In the genomic region with DNA sequence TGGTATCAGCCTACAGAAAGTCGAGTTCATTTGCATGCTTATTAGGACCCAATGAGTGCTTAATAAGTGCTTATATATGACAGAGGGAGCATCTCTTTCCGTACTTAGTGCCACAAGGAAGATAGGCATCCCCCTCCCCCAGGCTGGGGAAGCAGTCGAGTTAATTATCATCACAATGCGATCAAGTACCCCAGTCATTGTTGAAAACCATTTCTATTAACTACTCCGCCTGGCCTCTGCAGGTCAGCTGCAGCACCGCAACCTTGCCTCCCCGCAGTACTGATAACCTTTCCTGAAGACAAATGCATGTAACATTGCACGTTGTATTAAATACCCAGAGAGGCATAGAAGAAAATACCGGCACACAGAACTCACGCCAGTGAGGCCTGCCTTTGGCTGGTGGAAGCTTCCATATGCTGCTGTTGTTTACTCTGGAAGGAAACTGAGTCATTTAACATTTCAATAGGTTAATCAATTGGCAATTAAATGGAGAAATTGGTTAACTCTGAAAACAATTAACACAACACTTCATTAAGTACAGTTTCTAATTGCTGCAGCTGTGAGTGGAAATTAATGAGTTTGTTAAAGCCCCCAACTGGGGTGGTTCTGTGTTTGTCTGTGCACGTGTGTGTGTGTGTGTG, we compare ENCODE assay signal across 14 mouse cellular contexts.
DNase-seq lines count a peak whose midpoint lies in the region; ATAC-seq and TF ChIP-seq lines count a peak whose summit lies in the region.
"Had no signal": no experiment of that assay in that cellular context is flagged by ENCODE, and none has a peak within 500 bp of the region (broad histone marks: within the 10 kb centered on the region; RNA-seq: fewer than 3 reads in every experiment).

No protein-coding gene starts in this region.

- TF ChIP-seq POLR2A in ES-Bruce4 (IDR thresholded peaks at IDR 0.05; ENCODE audit: insufficient read depth, low read length), result no peak

- H3K36me3 ChIP-seq in ES-Bruce4 (ENCODE audit: control insufficient read depth, insufficient read depth, low read length, poor library complexity, severe bottlenecking), result no peaks in the 10 kb centered on the region
- no peaks in the 10 kb centered on the region for H3K36me3 ChIP-seq in forebrain, embryonic 16.5 days (ENCODE audit: control insufficient read depth, insufficient read depth)
- H3K36me3 ChIP-seq in midbrain, embryonic 16.5 days (ENCODE audit: control insufficient read depth, insufficient read depth, low read length), result no peaks in the 10 kb centered on the region
- H3K36me3 ChIP-seq: heart, embryonic 12.5 days; hindbrain, embryonic 15.5 days had no signal

- H3K4me1 ChIP-seq in ES-Bruce4 (ENCODE audit: control insufficient read depth, insufficient read depth, low read length), result peaks cover 9% of the 10 kb centered on the region
- H3K4me1 ChIP-seq in forebrain, embryonic 16.5 days (replicated peaks; ENCODE audit: control insufficient read depth, insufficient read depth, low read length), result peaks cover 27% of the 10 kb centered on the region
- peaks cover 28% of the 10 kb centered on the region for H3K4me1 ChIP-seq in midbrain, embryonic 16.5 days (ENCODE audit: control insufficient read depth, insufficient read depth, low read length)

- no peak overlapping the region for H3K27ac ChIP-seq in ES-Bruce4 (ENCODE audit: insufficient read depth, low read length)
- H3K27ac ChIP-seq in forebrain, embryonic 16.5 days (ENCODE audit: low read length), result no peak overlapping the region
- H3K27ac ChIP-seq in midbrain, embryonic 16.5 days (ENCODE audit: low read length), result peak overlapping the region; percentile 40; the same call in 1 of the 2 replicates
- H3K27ac ChIP-seq in left cerebral cortex, adult 2 months, result no peak overlapping the region
- H3K27ac ChIP-seq: hindbrain, embryonic 15.5 days had no signal

- no peak for TF ChIP-seq CTCF in ES-Bruce4 (IDR thresholded peaks at IDR 0.05; ENCODE audit: low read depth, low read length)
- no peak for TF ChIP-seq CTCF in left cerebral cortex, adult 2 months (IDR thresholded peaks at IDR 0.05)

- intact Hi-C loops in left cerebral cortex, adult 2 months (cut with DNase I), result no loop called here
- intact Hi-C loops in heart, postnatal 14 days (cut with DNase I), result no loop called here

- WGBS in forebrain, embryonic 16.5 days, result 2% methylated on average over 11 of the region's 11 CpGs
- 13% methylated on average over 11 of the region's 11 CpGs for WGBS in midbrain, embryonic 16.5 days

- no peaks in the 10 kb centered on the region; the same call in 1 of the 2 replicates for H3K27me3 ChIP-seq in ES-Bruce4 (ENCODE audit: control insufficient read depth, insufficient read depth, low read length, poor library complexity, severe bottlenecking)
- peaks cover 20% of the 10 kb centered on the region for H3K27me3 ChIP-seq in forebrain, embryonic 16.5 days (replicated peaks; ENCODE audit: control insufficient read depth, insufficient read depth, low read length)
- H3K27me3 ChIP-seq in midbrain, embryonic 16.5 days (ENCODE audit: control insufficient read depth, insufficient read depth, low read depth, low read length), result no peaks in the 10 kb centered on the region

- no peaks in the 10 kb centered on the region for H3K9me3 ChIP-seq in ES-Bruce4 (replicated peaks; ENCODE audit: control insufficient read depth, insufficient read depth, low read length, poor library complexity, severe bottlenecking)
- no peaks in the 10 kb centered on the region for H3K9me3 ChIP-seq in forebrain, embryonic 16.5 days (ENCODE audit: control insufficient read depth, low read length)
- no peaks in the 10 kb centered on the region for H3K9me3 ChIP-seq in midbrain, embryonic 16.5 days (replicated peaks; ENCODE audit: control insufficient read depth, low read length, poor library complexity, severe bottlenecking)
- H3K9me3 ChIP-seq: heart, embryonic 12.5 days; hindbrain, embryonic 15.5 days had no signal

- no peak overlapping the region for H3K4me3 ChIP-seq in ES-Bruce4 (ENCODE audit: low read depth, low read length)
- no peak overlapping the region for H3K4me3 ChIP-seq in forebrain, embryonic 16.5 days (replicated peaks; ENCODE audit: low read length)
- H3K4me3 ChIP-seq in midbrain, embryonic 16.5 days (ENCODE audit: low read depth, low read length), result no peak overlapping the region
- H3K4me3 ChIP-seq in left cerebral cortex, adult 2 months, result no peak overlapping the region
- H3K4me3 ChIP-seq: heart, embryonic 12.5 days; hindbrain, embryonic 15.5 days had no signal

- no peak overlapping the region for H3K9ac ChIP-seq in ES-Bruce4 (ENCODE audit: low read depth, poor library complexity, severe bottlenecking)
- H3K9ac ChIP-seq in forebrain, embryonic 16.5 days (replicated peaks; ENCODE audit: low read depth, low read length), result no peak overlapping the region
- H3K9ac ChIP-seq in midbrain, embryonic 16.5 days (ENCODE audit: low read depth, low read length), result no peak overlapping the region
- H3K9ac ChIP-seq: heart, embryonic 12.5 days; hindbrain, embryonic 15.5 days; lung, embryonic 14.5 days had no signal

- H3K4me2 ChIP-seq in forebrain, embryonic 16.5 days (ENCODE audit: low read length), result no peak overlapping the region
- H3K4me2 ChIP-seq in midbrain, embryonic 16.5 days (ENCODE audit: low read length), result no peak overlapping the region
- H3K4me2 ChIP-seq: heart, embryonic 12.5 days; hindbrain, embryonic 15.5 days; lung, embryonic 14.5 days had no signal

- DNase-seq in embryo, embryonic 10 days (ENCODE audit: low spot score), result peak; percentile 67
- DNase-seq in ovary, postnatal 10 days (ENCODE audit: low spot score), result no peak
- no peak for DNase-seq in left cerebral cortex, adult 2 months (ENCODE audit: extremely low spot score in 1 of 2, low spot score in 2 of 2)
- DNase-seq in spleen, postnatal 4 days (ENCODE audit: low spot score in 2 of 2), result no peak
- DNase-seq in heart, postnatal 14 days, result no peak
- DNase-seq: adrenal gland, postnatal 10 days; cerebellum, postnatal 25 days; kidney, adult 9 months; lung, embryonic 14.5 days had no signal

- peak; percentile 89 for TF ChIP-seq EP300 in ES-Bruce4 (IDR thresholded peaks at IDR 0.05; ENCODE audit: insufficient read depth, low read depth, low read length)

- ATAC-seq in forebrain, embryonic 16.5 days, result peak; percentile 46
- ATAC-seq in midbrain, embryonic 16.5 days, result peak; percentile 52; the same call in 1 of the 2 replicates
